Mouse (Mus musculus): Measurements from ENCODE around the gene Prkca.

GRCm38 (mm10) chr11:108053746-108054145, 290.0 kb downstream of the Prkca start:
- no peak for TF ChIP-seq POLR2A (IDR thresholded peaks at IDR 0.05; ENCODE audit: insufficient read depth, low read depth, low read length)
- TF ChIP-seq CTCF (IDR thresholded peaks at IDR 0.05; ENCODE audit: insufficient read depth, low read depth, low read length): no peak

Data from olfactory bulb, adult 2 months (tissue).